Mouse (Mus musculus): ENCODE measurements around the gene Cdc42se1. TPM values are rescaled to one million over a fixed set of nuclear protein-coding genes. Genes with fewer than 3 reads are reported as not detected.

The Cdc42se1 gene
- total and polyA plus RNA-seq, 3 experiments = 341 to 472 TPM; not detected in 1

DNA sequence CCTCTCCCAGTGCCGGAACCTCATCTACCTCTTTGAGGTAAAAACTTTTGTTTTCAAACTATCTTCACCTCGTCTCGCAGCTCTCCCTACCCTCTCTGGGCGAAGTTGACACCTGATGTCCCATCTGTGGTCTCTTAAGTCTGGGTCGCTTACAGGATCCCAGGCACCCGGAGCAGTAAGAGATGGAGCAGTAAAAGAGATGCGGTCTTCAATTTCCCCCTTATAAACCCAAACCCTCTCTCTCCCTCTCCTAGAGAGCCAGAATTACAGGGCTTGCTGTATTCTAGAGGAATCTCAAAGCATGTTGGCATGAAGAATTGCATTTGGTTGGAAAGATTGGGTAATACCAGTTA, 55.0 kb downstream of the Cdc42se1 start:
- H3K4me3 ChIP-seq (ENCODE audit: control insufficient read depth in 1 of 2, insufficient read depth in 1 of 2, low read depth in 2 of 2, low read length in 2 of 2) = peak overlapping the region; percentile 77 to 86

DNA sequence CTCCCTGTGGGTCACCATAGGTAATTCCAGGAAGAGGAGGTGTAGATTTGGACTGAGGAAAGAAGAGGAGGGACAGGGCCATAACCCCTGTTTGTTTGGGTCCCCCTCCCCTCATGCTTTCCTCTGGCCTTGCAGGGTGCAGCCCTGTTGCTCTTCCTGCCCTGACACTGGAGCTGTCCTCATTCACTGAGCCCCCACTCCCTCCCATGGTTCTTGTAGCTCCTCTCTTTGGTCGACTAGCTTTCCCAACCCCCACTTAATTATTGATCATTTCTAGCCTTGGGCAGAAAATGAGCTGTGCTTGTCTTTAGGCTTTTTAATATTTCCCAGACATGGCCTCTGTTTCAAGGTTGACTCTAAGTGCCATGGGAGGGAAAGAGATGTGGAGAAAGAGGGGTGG, 55.5 kb downstream of the Cdc42se1 start:
- TF ChIP-seq POLR2AphosphoS2 (IDR thresholded peaks at IDR 0.05; ENCODE audit: low read length) = no peak
- no peak for TF ChIP-seq SIN3A (IDR thresholded peaks at IDR 0.05; ENCODE audit: low read length)
- TF ChIP-seq ZMIZ1 (IDR thresholded peaks at IDR 0.05; ENCODE audit: low read depth, low read length) = no peak
- TF ChIP-seq GABPA (IDR thresholded peaks at IDR 0.05; ENCODE audit: low read depth, low read length) = no peak
- no peak for TF ChIP-seq CHD1 (IDR thresholded peaks at IDR 0.05; ENCODE audit: low read depth, low read length)
- no peak for TF ChIP-seq MYC (IDR thresholded peaks at IDR 0.05; ENCODE audit: low read depth, low read length)
- no peak for TF ChIP-seq CTCF (IDR thresholded peaks at IDR 0.05 in 2 of 3, conservative IDR thresholded peaks at IDR 0.05 in 1 of 3; ENCODE audit: control insufficient read depth in 1 of 3, insufficient read depth in 1 of 3, low read depth in 2 of 3, low read length in 3 of 3, poor library complexity in 1 of 3, severe bottlenecking in 1 of 3)
- no peak for TF ChIP-seq USF1 (IDR thresholded peaks at IDR 0.05; ENCODE audit: low read depth, low read length)
- no peak for TF ChIP-seq JUND (IDR thresholded peaks at IDR 0.05; ENCODE audit: low read depth, low read length)

More for the DNA sequence above, 55.0 kb downstream of the Cdc42se1 start:
- H3K27me3 ChIP-seq (ENCODE audit: control insufficient read depth in 1 of 2, insufficient read depth in 2 of 2, low read length in 2 of 2) = no peaks in the 10 kb centered on the region
- H3K27ac ChIP-seq (ENCODE audit: control insufficient read depth, low read depth, low read length) = peak overlapping the region; percentile 89
- H3K4me1 ChIP-seq (ENCODE audit: control insufficient read depth in 1 of 2, insufficient read depth in 2 of 2, low read length in 2 of 2) = peaks cover 24 to 50% of the 10 kb centered on the region in 2 experiments
- H3K9ac ChIP-seq (ENCODE audit: control insufficient read depth, low read depth, low read length, poor library complexity, severe bottlenecking) = peak overlapping the region; percentile 80
- no peaks in the 10 kb centered on the region for H3K9me3 ChIP-seq (replicated peaks; ENCODE audit: insufficient read depth, low read length)
- H3K36me3 ChIP-seq (ENCODE audit: control insufficient read depth in 1 of 2, insufficient read depth in 2 of 2, low read length in 2 of 2) = peaks cover 7 to 47% of the 10 kb centered on the region in 2 experiments
- H3K79me2 ChIP-seq (ENCODE audit: control insufficient read depth, insufficient read depth, low read length, poor library complexity) = peaks cover 52% of the 10 kb centered on the region
- DNase-seq (ENCODE audit: low read depth, low spot score) = no peak
- TF ChIP-seq MYB (IDR thresholded peaks at IDR 0.05; ENCODE audit: low read depth, low read length) (no peak), E2F4 (IDR thresholded peaks at IDR 0.05; ENCODE audit: borderline replicate concordance, low read depth, low read length) (no peak), KAT2A (conservative IDR thresholded peaks at IDR 0.05; ENCODE audit: low read depth, low read length) (no peak), CTCF (IDR thresholded peaks at IDR 0.05 in 2 of 3, conservative IDR thresholded peaks at IDR 0.05 in 1 of 3; ENCODE audit: control insufficient read depth in 1 of 3, insufficient read depth in 1 of 3, low read depth in 2 of 3, low read length in 3 of 3, poor library complexity in 1 of 3, severe bottlenecking in 1 of 3) (0 out of 6 replicates have a peak, but pooled peaks of 1 of the 3 experiments have one; percentile 8), MAX (IDR thresholded peaks at IDR 0.05; ENCODE audit: low read length) (no peak), NELFE (IDR thresholded peaks at IDR 0.05; ENCODE audit: low read depth, low read length) (no peak), ZMIZ1 (IDR thresholded peaks at IDR 0.05; ENCODE audit: low read depth, low read length) (no peak)

More for the DNA sequence above, 55.5 kb downstream of the Cdc42se1 start:
- H3K27ac ChIP-seq (ENCODE audit: control insufficient read depth, low read depth, low read length) = no peak overlapping the region
- peaks cover 9 to 48% of the 10 kb centered on the region in 2 experiments for H3K36me3 ChIP-seq (ENCODE audit: control insufficient read depth in 1 of 2, insufficient read depth in 2 of 2, low read length in 2 of 2)
- H3K4me3 ChIP-seq (ENCODE audit: control insufficient read depth in 1 of 2, insufficient read depth in 1 of 2, low read depth in 2 of 2, low read length in 2 of 2) = peak overlapping the region; percentile 77 to 86
- no peaks in the 10 kb centered on the region for H3K27me3 ChIP-seq (ENCODE audit: control insufficient read depth in 1 of 2, insufficient read depth in 2 of 2, low read length in 2 of 2)
- H3K9ac ChIP-seq (ENCODE audit: control insufficient read depth, low read depth, low read length, poor library complexity, severe bottlenecking) = peak overlapping the region; percentile 80
- no peaks in the 10 kb centered on the region for H3K9me3 ChIP-seq (replicated peaks; ENCODE audit: insufficient read depth, low read length)
- no peak for DNase-seq (ENCODE audit: low read depth, low spot score)
- H3K4me1 ChIP-seq (ENCODE audit: control insufficient read depth in 1 of 2, insufficient read depth in 2 of 2, low read length in 2 of 2) = peaks cover 24 to 47% of the 10 kb centered on the region in 2 experiments
- H3K79me2 ChIP-seq (ENCODE audit: control insufficient read depth, insufficient read depth, low read length, poor library complexity) = peaks cover 51% of the 10 kb centered on the region
